Mouse (Mus musculus): ENCODE data around the gene Sidt2. TPM values are rescaled to one million over a fixed set of nuclear protein-coding genes. Genes with fewer than 3 reads are reported as not detected.
A peak's percentile ranks its signal among the peaks of the same experiment; 100 is the strongest.

Gene Sidt2
- polyA plus RNA-seq, 1 experiment from 2014 or later: 45.7 TPM

- 78% methylated on average over 1 of the region's 1 CpGs for WGBS
- Histone ChIP-seq H3K4me3 (ENCODE audit: low read depth, low read length) (no peak overlapping the region), H3K9me3 (ENCODE audit: control insufficient read depth, low read length) (no peaks in the 10 kb centered on the region), H3K9ac (replicated peaks; ENCODE audit: low read depth, low read length) (no peak overlapping the region), H3K27me3 (ENCODE audit: control insufficient read depth, insufficient read depth, low read length) (no peaks in the 10 kb centered on the region), H3K27ac (ENCODE audit: low read depth, low read length) (no peak overlapping the region), H3K4me2 (ENCODE audit: low read depth, low read length) (no peak overlapping the region), H3K36me3 (ENCODE audit: control insufficient read depth, insufficient read depth, low read length) (no peaks in the 10 kb centered on the region), H3K4me1 (ENCODE audit: control insufficient read depth, insufficient read depth, low read length) (peaks cover 29% of the 10 kb centered on the region)
- no peak for ATAC-seq (ENCODE audit: low read depth)
Observed at GRCm38 (mm10) chr9:45980611-45981010, 25.6 kb upstream of the Sidt2 start.

GRCm38 (mm10) chr9:45979778-45980177 is 24.7 kb upstream of the Sidt2 start:
- WGBS: 89% methylated on average over 2 of the region's 2 CpGs
- H3K4me1 ChIP-seq (ENCODE audit: control insufficient read depth, insufficient read depth, low read length): peaks cover 25% of the 10 kb centered on the region
- no peak overlapping the region for H3K9ac ChIP-seq (replicated peaks; ENCODE audit: low read depth, low read length)
- no peak overlapping the region for H3K4me3 ChIP-seq (ENCODE audit: low read depth, low read length)
- no peaks in the 10 kb centered on the region for H3K9me3 ChIP-seq (ENCODE audit: control insufficient read depth, low read length)
- ATAC-seq (ENCODE audit: low read depth): no peak
- H3K36me3 ChIP-seq (ENCODE audit: control insufficient read depth, insufficient read depth, low read length): peaks cover 4% of the 10 kb centered on the region; the same call in 1 of the 2 replicates
- H3K4me2 ChIP-seq (ENCODE audit: low read depth, low read length): no peak overlapping the region
- H3K27ac ChIP-seq (ENCODE audit: low read depth, low read length): no peak overlapping the region
- no peaks in the 10 kb centered on the region for H3K27me3 ChIP-seq (ENCODE audit: control insufficient read depth, insufficient read depth, low read length)

DNA sequence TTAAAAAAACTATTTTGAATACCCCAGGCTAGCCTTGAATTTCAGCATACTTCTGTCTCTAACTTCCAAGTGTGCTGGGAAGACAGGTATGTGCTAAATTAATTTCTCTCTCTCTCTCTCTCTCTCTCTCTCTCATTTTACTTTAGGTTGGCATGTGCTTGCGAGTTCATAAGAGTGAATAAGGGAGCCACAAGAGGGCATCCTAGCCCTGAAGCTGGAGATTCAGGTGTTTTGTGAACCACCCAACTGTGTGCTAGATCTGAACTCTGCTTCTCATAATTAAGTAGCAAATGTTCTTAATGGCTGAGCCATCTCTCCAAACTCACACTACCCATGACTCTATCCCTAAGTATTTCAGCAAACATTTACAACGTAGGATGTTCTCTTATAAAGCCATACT is 21.8 kb upstream of the Sidt2 start:
- Histone ChIP-seq H3K4me3 (ENCODE audit: low read depth, low read length) (no peak overlapping the region), H3K4me2 (ENCODE audit: low read depth, low read length) (no peak overlapping the region), H3K27me3 (ENCODE audit: control insufficient read depth, insufficient read depth, low read length) (no peaks in the 10 kb centered on the region), H3K36me3 (ENCODE audit: control insufficient read depth, insufficient read depth, low read length) (peaks cover 16% of the 10 kb centered on the region; the same call in 1 of the 2 replicates), H3K9ac (replicated peaks; ENCODE audit: low read depth, low read length) (no peak overlapping the region), H3K9me3 (ENCODE audit: control insufficient read depth, low read length) (no peaks in the 10 kb centered on the region), H3K27ac (ENCODE audit: low read depth, low read length) (no peak overlapping the region), H3K4me1 (ENCODE audit: control insufficient read depth, insufficient read depth, low read length) (0 out of 2 replicates have a peak, but pooled peaks cover 8% of the 10 kb centered on the region)
- ATAC-seq (ENCODE audit: low read depth): no peak
- 96% methylated on average over 2 of the region's 2 CpGs for WGBS

DNA sequence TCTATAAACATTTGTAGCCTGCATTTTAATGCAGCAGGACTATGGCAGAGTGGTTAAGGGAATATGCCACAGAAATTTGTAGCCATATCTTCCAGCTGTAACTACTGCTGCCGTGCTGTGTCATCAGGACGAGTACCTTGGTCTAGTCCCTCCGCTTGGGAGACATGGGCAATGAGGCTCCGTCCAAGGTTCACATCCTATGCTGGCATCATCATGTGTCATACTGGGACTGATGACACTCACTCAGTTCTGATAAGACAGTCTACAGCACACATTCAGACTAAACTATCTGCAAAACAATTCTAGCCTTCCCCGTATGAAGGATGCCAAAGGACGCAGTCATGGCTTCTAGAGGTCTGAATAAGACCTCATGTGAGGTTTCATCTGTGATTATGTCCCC is 8.5 kb upstream of the Sidt2 start:
- H3K9ac ChIP-seq (replicated peaks; ENCODE audit: low read depth, low read length): no peak overlapping the region
- ATAC-seq (ENCODE audit: low read depth): no peak
- no peak overlapping the region for H3K4me3 ChIP-seq (ENCODE audit: low read depth, low read length)
- H3K36me3 ChIP-seq (ENCODE audit: control insufficient read depth, insufficient read depth, low read length): peaks cover 43% of the 10 kb centered on the region
- H3K4me2 ChIP-seq (ENCODE audit: low read depth, low read length): no peak overlapping the region
- no peaks in the 10 kb centered on the region for H3K4me1 ChIP-seq (ENCODE audit: control insufficient read depth, insufficient read depth, low read length)
- no peak overlapping the region for H3K27ac ChIP-seq (ENCODE audit: low read depth, low read length)
- WGBS: 96% methylated on average over 6 of the region's 6 CpGs
- no peaks in the 10 kb centered on the region for H3K27me3 ChIP-seq (ENCODE audit: control insufficient read depth, insufficient read depth, low read length)
- H3K9me3 ChIP-seq (ENCODE audit: control insufficient read depth, low read length): no peaks in the 10 kb centered on the region

GRCm38 (mm10) chr9:45961855-45962254 is 6.8 kb upstream of the Sidt2 start:
- no peaks in the 10 kb centered on the region for H3K4me1 ChIP-seq (ENCODE audit: control insufficient read depth, insufficient read depth, low read length)
- H3K9me3 ChIP-seq (ENCODE audit: control insufficient read depth, low read length): no peaks in the 10 kb centered on the region
- H3K9ac ChIP-seq (replicated peaks; ENCODE audit: low read depth, low read length): no peak overlapping the region
- peaks cover 30% of the 10 kb centered on the region for H3K36me3 ChIP-seq (ENCODE audit: control insufficient read depth, insufficient read depth, low read length)
- no peak for ATAC-seq (ENCODE audit: low read depth)
- no peak overlapping the region for H3K27ac ChIP-seq (ENCODE audit: low read depth, low read length)
- no peaks in the 10 kb centered on the region for H3K27me3 ChIP-seq (ENCODE audit: control insufficient read depth, insufficient read depth, low read length)
- 90% methylated on average over 2 of the region's 2 CpGs for WGBS
- no peak overlapping the region for H3K4me3 ChIP-seq (ENCODE audit: low read depth, low read length)
- no peak overlapping the region for H3K4me2 ChIP-seq (ENCODE audit: low read depth, low read length)

DNA sequence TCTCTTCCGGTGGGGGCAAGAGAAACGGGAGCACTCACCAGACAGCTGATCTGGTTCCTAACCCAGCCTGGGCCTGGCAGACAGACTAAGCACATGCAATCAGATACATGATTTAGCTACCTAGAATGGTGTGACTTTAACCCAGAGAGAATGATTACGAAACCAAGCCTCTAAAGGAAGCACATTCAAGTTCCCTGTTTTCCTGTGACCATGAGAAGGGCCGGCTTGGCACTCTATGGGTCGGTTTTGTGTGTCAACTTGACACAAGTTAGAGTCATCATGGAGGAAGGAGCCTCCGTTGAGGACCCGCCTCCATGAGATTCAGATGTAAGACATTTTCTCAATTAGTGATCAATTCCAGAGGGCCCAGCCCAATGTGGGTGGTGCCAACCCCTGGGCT is 4.6 kb upstream of the Sidt2 start:
- Histone ChIP-seq H3K4me2 (ENCODE audit: low read depth, low read length) (no peak overlapping the region), H3K36me3 (ENCODE audit: control insufficient read depth, insufficient read depth, low read length) (peaks cover 16% of the 10 kb centered on the region)

GRCm38 (mm10) chr9:45958851-45959250 is 3.8 kb upstream of the Sidt2 start:
- no peak overlapping the region for H3K4me2 ChIP-seq (ENCODE audit: low read depth, low read length)
- H3K9ac ChIP-seq (replicated peaks; ENCODE audit: low read depth, low read length): no peak overlapping the region
- ATAC-seq (ENCODE audit: low read depth): no peak
- 49% methylated on average over 4 of the region's 4 CpGs for whole genome bisulfite sequencing
- H3K36me3 ChIP-seq (ENCODE audit: control insufficient read depth, insufficient read depth, low read length): peaks cover 9% of the 10 kb centered on the region; the same call in 1 of the 2 replicates
- no peaks in the 10 kb centered on the region for H3K27me3 ChIP-seq (ENCODE audit: control insufficient read depth, insufficient read depth, low read length)
- H3K9me3 ChIP-seq (ENCODE audit: control insufficient read depth, low read length): no peaks in the 10 kb centered on the region
- H3K27ac ChIP-seq (ENCODE audit: low read depth, low read length): peak overlapping the region; percentile 39; the same call in 1 of the 2 replicates
- H3K4me1 ChIP-seq (ENCODE audit: control insufficient read depth, insufficient read depth, low read length): peaks cover 12% of the 10 kb centered on the region
- H3K4me3 ChIP-seq (ENCODE audit: low read depth, low read length): no peak overlapping the region

More for the DNA sequence above, 4.6 kb upstream of the Sidt2 start:
- Histone ChIP-seq H3K4me3 (ENCODE audit: low read depth, low read length) (no peak overlapping the region), H3K9me3 (ENCODE audit: control insufficient read depth, low read length) (no peaks in the 10 kb centered on the region), H3K27me3 (ENCODE audit: control insufficient read depth, insufficient read depth, low read length) (no peaks in the 10 kb centered on the region), H3K27ac (ENCODE audit: low read depth, low read length) (no peak overlapping the region), H3K9ac (replicated peaks; ENCODE audit: low read depth, low read length) (no peak overlapping the region), H3K4me1 (ENCODE audit: control insufficient read depth, insufficient read depth, low read length) (peaks cover 8% of the 10 kb centered on the region)
- ATAC-seq (ENCODE audit: low read depth): no peak
- WGBS: 84% methylated on average over 7 of the region's 7 CpGs

GRCm38 (mm10) chr9:45958023-45958670 is 3.1 kb upstream of the Sidt2 start:
- H3K9me3 ChIP-seq (ENCODE audit: control insufficient read depth, low read length): no peaks in the 10 kb centered on the region
- 0 out of 2 replicates have a peak overlapping the region, but pooled peaks have one; percentile 22 for H3K27ac ChIP-seq (ENCODE audit: low read depth, low read length)
- no peak overlapping the region for H3K4me2 ChIP-seq (ENCODE audit: low read depth, low read length)
- WGBS: 56% methylated on average over 7 of the region's 7 CpGs
- no peak overlapping the region for H3K9ac ChIP-seq (replicated peaks; ENCODE audit: low read depth, low read length)
- peaks cover 19% of the 10 kb centered on the region for H3K4me1 ChIP-seq (ENCODE audit: control insufficient read depth, insufficient read depth, low read length)
- H3K4me3 ChIP-seq (ENCODE audit: low read depth, low read length): no peak overlapping the region
- H3K36me3 ChIP-seq (ENCODE audit: control insufficient read depth, insufficient read depth, low read length): peaks cover 4% of the 10 kb centered on the region; the same call in 1 of the 2 replicates
- no peaks in the 10 kb centered on the region for H3K27me3 ChIP-seq (ENCODE audit: control insufficient read depth, insufficient read depth, low read length)
- ATAC-seq (ENCODE audit: low read depth): no peak

DNA sequence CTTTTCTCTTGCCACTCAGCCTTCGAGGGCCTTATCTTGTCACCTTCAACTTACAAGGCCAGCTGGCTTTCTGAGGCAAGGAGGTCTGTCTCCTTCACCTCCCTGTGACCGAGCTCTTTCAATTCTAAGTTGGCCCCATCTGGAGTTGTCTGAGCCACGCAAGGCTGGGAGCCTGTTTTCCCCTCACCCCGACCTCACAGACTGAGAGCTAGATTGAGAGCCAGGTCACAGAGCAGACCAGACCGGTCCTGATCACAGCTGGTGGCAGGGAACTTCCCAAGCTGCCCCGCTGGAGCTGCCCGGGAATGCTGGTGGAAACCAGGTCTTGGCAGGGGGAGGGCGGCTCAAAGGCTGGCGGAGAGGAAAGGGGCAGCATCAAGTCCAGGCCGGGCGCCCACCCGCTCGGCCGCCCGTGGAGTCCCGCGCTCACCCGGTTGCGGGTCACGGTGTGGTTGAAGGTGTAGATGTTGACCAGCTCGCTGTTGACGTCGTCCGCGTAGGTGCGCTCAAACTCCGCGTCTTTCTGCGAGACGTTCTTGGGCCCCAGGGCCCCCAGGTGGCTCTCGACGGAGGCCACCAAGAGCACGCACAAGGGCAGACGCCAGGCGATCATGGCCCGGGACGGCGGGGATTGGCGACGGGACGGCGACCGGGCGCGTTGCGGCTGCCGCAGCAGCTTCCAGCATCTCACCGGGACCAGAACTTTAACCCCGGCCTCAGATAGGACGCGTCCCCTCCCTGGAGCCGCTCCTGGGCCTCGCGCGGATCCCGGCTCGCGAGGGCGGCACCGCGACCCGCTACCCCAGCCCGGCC is 558 bp downstream of the Sidt2 start:
- peak; percentile 49 for ATAC-seq (ENCODE audit: low read depth)
- 1% methylated on average over 51 of the region's 63 CpGs for WGBS
- Histone ChIP-seq H3K4me2 (ENCODE audit: low read depth, low read length) (peak overlapping the region; percentile 86), H3K9me3 (ENCODE audit: control insufficient read depth, low read length) (no peaks in the 10 kb centered on the region), H3K27ac (ENCODE audit: low read depth, low read length) (peak overlapping the region; percentile 82), H3K36me3 (ENCODE audit: control insufficient read depth, insufficient read depth, low read length) (peaks cover 22% of the 10 kb centered on the region), H3K4me3 (ENCODE audit: low read depth, low read length) (peak overlapping the region; percentile 92), H3K4me1 (ENCODE audit: control insufficient read depth, insufficient read depth, low read length) (peaks cover 20% of the 10 kb centered on the region), H3K27me3 (ENCODE audit: control insufficient read depth, insufficient read depth, low read length) (no peaks in the 10 kb centered on the region), H3K9ac (replicated peaks; ENCODE audit: low read depth, low read length) (peak overlapping the region; percentile 86)
